Mouse (Mus musculus) hindbrain, embryonic 13.5 days (tissue): ENCODE data around the gene S100a8. TPM values are rescaled to one million over a fixed set of nuclear protein-coding genes. Genes with fewer than 3 reads are reported as not detected.

Source experiments
- ATAC-seq: fragments of 200-750 bp; cut with Nextera tagmentation; 2 replicates; pipeline ENCODE4 v1.8.0; 2017; ENCODE audit warnings: moderate TSS enrichment; ENCODE audit not compliant: low FRiP score
- H3K27ac ChIP-seq: fragments of 300-500 bp; sonication (generic); 2 replicates; pipeline ENCODE4 v1.5.1; 2015; ENCODE audit warnings: inconsistent platforms, mild to moderate bottlenecking, moderate library complexity
- H3K27me3 ChIP-seq: fragments of 300-500 bp; sonication (generic); 2 replicates; pipeline ENCODE4 v1.6.1; 2015; ENCODE audit warnings: mild to moderate bottlenecking, inconsistent platforms
- H3K36me3 ChIP-seq: fragments of 300-500 bp; sonication (generic); 2 replicates; pipeline ENCODE4 v1.6.1; 2015; ENCODE audit warnings: mild to moderate bottlenecking, inconsistent platforms
- H3K4me1 ChIP-seq: fragments of 300-500 bp; sonication (generic); replicated peaks from 2 replicates; pipeline ENCODE4 v1.6.1; 2015; ENCODE audit warnings: inconsistent platforms
- H3K4me2 ChIP-seq: fragments of 300-500 bp; sonication (generic); 2 replicates; pipeline ENCODE4 v1.6.1; 2015; ENCODE audit warnings: inconsistent platforms, mild to moderate bottlenecking, moderate library complexity
- H3K4me3 ChIP-seq: fragments of 300-500 bp; sonication (generic); 2 replicates; pipeline ENCODE4 v1.5.1; 2015; ENCODE audit warnings: mild to moderate bottlenecking, inconsistent platforms
- H3K9ac ChIP-seq: fragments of 300-500 bp; sonication (generic); 2 replicates; pipeline ENCODE4 v1.6.1; 2015; ENCODE audit warnings: mild to moderate bottlenecking, inconsistent platforms
- H3K9me3 ChIP-seq: fragments of 300-500 bp; sonication (generic); 2 replicates; pipeline ENCODE4 v1.6.1; 2016; ENCODE audit warnings: inconsistent platforms
- WGBS: fragments of 180-500 bp; shearing (Covaris S2); methylation state at CpG from one replicate; pipeline ENCODE4 v1.1.7; 2015; 5-methylcytosine and 5-hydroxymethylcytosine counted together
- polyA plus RNA-seq: library from polyadenylated mRNA; unstranded; fragments of >200 nt; fragmentation: Nextera tagmentation; extraction: Ambion mirVana; gene quantifications from 2 replicates; pipeline ENCODE4 v1.2.1, GENCODE M21; 2015

S100a8 gene
- polyA plus RNA-seq, 1 experiment from 2014 or later: 11.2 TPM

- Histone ChIP-seq H3K4me2 (no peak within 1 kb of the TSS), H3K27me3 (no peaks in the 10 kb centered on the region), H3K9me3 (no peaks in the 10 kb centered on the region), H3K9ac (no peak within 1 kb of the TSS), H3K27ac (no peak within 1 kb of the TSS), H3K4me3 (no peak within 1 kb of the TSS), H3K36me3 (no peaks in the 10 kb centered on the region), H3K4me1 (no peaks in the 10 kb centered on the region)
- ATAC-seq: no peak
- 64% methylated on average over 3 of the region's 3 CpGs for WGBS
These were observed 26.8 kb downstream of the S100a8 start, which contains the start of gene S100a9 for GRCm38 (mm10) chr3:90695613-90696012. S100a9 (minus strand) TSS chr3:90695721.

- no peak for ATAC-seq
- WGBS: 90% methylated on average over 2 of the region's 2 CpGs
- H3K27me3 ChIP-seq: no peaks in the 10 kb centered on the region
- H3K4me2 ChIP-seq: no peak overlapping the region
- no peak overlapping the region for H3K4me3 ChIP-seq
- H3K4me1 ChIP-seq: no peaks in the 10 kb centered on the region
- no peak overlapping the region for H3K27ac ChIP-seq
- no peak overlapping the region for H3K9ac ChIP-seq
- H3K36me3 ChIP-seq: no peaks in the 10 kb centered on the region
- no peaks in the 10 kb centered on the region for H3K9me3 ChIP-seq
These were observed 33.5 kb downstream of the S100a8 start for GRCm38 (mm10) chr3:90702244-90702643.

- Histone ChIP-seq H3K9me3 (no peaks in the 10 kb centered on the region), H3K4me1 (no peaks in the 10 kb centered on the region), H3K36me3 (no peaks in the 10 kb centered on the region), H3K4me3 (no peak overlapping the region), H3K9ac (no peak overlapping the region), H3K4me2 (no peak overlapping the region), H3K27me3 (no peaks in the 10 kb centered on the region), H3K27ac (no peak overlapping the region)
- peak; percentile 49; the same call in 1 of the 2 replicates for ATAC-seq
- 26% methylated on average over 4 of the region's 4 CpGs for WGBS
These were observed 39.9 kb downstream of the S100a8 start for GRCm38 (mm10) chr3:90708523-90709202.

GRCm38 (mm10) chr3:90709591-90710460, 41.0 kb downstream of the S100a8 start:
- ATAC-seq: 0 out of 2 replicates have a peak, but pooled peaks have one; percentile 39
- H3K4me1 ChIP-seq: no peaks in the 10 kb centered on the region
- H3K27me3 ChIP-seq: no peaks in the 10 kb centered on the region
- 54% methylated on average over 12 of the region's 12 CpGs for WGBS
- no peaks in the 10 kb centered on the region for H3K9me3 ChIP-seq
- no peak overlapping the region for H3K9ac ChIP-seq
- H3K4me3 ChIP-seq: no peak overlapping the region
- no peak overlapping the region for H3K27ac ChIP-seq
- H3K36me3 ChIP-seq: no peaks in the 10 kb centered on the region
- no peak overlapping the region for H3K4me2 ChIP-seq

Other genes starting within 250 kb of the S100a8 start
- gene Ints3, start 235.4 kb upstream of the S100a8 start, polyA plus RNA-seq: 29.9 and 30.1 TPM in 2 replicates
- gene Npr1, start 203.1 kb upstream of the S100a8 start, polyA plus RNA-seq: 3.5 and 3.7 TPM in 2 replicates
- 303 and 314 TPM in 2 replicates for gene Ilf2, start 192.9 kb upstream of the S100a8 start, polyA plus RNA-seq
- 90.1 and 95.6 TPM in 2 replicates for gene Snapin, start 177.9 kb upstream of the S100a8 start, polyA plus RNA-seq
- gene Chtop, start 159.5 kb upstream of the S100a8 start, polyA plus RNA-seq: 195 and 197 TPM in 2 replicates
- gene S100a1, start 154.6 kb upstream of the S100a8 start, polyA plus RNA-seq: 8.4 and 9.5 TPM in 2 replicates
- gene S100a13, start 154.5 kb upstream of the S100a8 start, polyA plus RNA-seq: 10.6 and 12.2 TPM in 2 replicates
- not detected in 2 replicates for gene S100a14, start 142.1 kb upstream of the S100a8 start, polyA plus RNA-seq
- gene S100a16, start 131.7 kb upstream of the S100a8 start, polyA plus RNA-seq: 33.6 and 37.9 TPM in 2 replicates
- gene S100a3, start 108.4 kb upstream of the S100a8 start, polyA plus RNA-seq: 1.3 and 1.8 TPM in 2 replicates
- gene S100a2, start 78.7 kb upstream of the S100a8 start, polyA plus RNA-seq: not detected in 2 replicates
- gene Gm42674, start 67.1 kb upstream of the S100a8 start, polyA plus RNA-seq: not detected in 2 replicates
- gene S100a4, start 65.2 kb upstream of the S100a8 start, polyA plus RNA-seq: 0.75 and 1.5 TPM in 2 replicates
- not detected in 2 replicates for gene S100a5, start 60.5 kb upstream of the S100a8 start, polyA plus RNA-seq
- gene S100a6, start 56.1 kb upstream of the S100a8 start, polyA plus RNA-seq: 38.4 and 42.3 TPM in 2 replicates
- not detected in 2 replicates for gene S100a7a, start 15.0 kb upstream of the S100a8 start, polyA plus RNA-seq
- gene S100a9, start 26.7 kb downstream of the S100a8 start, polyA plus RNA-seq: 5.9 and 7.7 TPM in 2 replicates
- gene Pglyrp4, start 57.9 kb downstream of the S100a8 start, polyA plus RNA-seq: not detected in 2 replicates
- not detected in 2 replicates for gene Gm5849, start 108.9 kb downstream of the S100a8 start, polyA plus RNA-seq